Mouse (Mus musculus): ENCODE measurements around the gene Dvl3.
"Not testable (repeated sequence)": the region's sequence is repeated elsewhere in the genome, so short reads cannot be mapped to it uniquely, and the experiment has no call there.

Dvl3 gene

DNA sequence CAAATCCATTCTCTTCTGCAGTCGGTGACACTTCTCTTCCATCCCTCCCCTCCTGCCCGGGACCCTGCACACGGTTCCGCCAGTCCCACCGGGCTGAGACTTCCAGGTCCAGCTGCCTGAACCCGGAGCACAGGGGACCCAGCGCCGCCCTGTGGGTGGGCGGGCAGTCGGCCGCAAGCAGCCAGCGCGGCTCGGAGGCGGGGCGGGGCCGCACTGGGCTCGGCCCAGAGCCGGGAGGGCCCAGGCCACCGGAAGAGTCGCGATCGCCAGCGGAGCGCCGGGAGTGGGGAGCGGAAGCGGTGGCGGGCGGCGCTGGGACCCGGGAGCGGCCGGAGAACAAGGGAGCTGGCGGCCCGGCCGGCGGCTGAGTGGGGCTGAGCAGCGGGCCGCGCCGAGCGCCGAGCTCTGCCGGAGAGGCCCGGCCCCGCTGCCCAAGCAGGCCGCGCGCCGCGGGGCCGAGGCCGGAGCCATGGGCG lies at the start of gene Dvl3:
Gene Dvl3, plus strand, starts transcription at position 257 of the 476 bp plus-strand sequence.
- DNase-seq (ENCODE audit: low spot score) = peak; percentile 93

GRCm38 (mm10) chr16:20470981-20471380 lies 45.8 kb upstream of the Dvl3 start:
- DNase-seq (ENCODE audit: low spot score) = no peak

GRCm38 (mm10) chr16:20471686-20472085 lies 45.1 kb upstream of the Dvl3 start:
- no peak for DNase-seq (ENCODE audit: low spot score)

GRCm38 (mm10) chr16:20473748-20474147 lies 43.0 kb upstream of the Dvl3 start:
- DNase-seq (ENCODE audit: low spot score) = no peak

- no peak for DNase-seq (ENCODE audit: low spot score)
Observed at GRCm38 (mm10) chr16:20474211-20474610, 42.6 kb upstream of the Dvl3 start.

- no peak for DNase-seq (ENCODE audit: low spot score)
Observed at GRCm38 (mm10) chr16:20474786-20475185, 42.0 kb upstream of the Dvl3 start.

DNA sequence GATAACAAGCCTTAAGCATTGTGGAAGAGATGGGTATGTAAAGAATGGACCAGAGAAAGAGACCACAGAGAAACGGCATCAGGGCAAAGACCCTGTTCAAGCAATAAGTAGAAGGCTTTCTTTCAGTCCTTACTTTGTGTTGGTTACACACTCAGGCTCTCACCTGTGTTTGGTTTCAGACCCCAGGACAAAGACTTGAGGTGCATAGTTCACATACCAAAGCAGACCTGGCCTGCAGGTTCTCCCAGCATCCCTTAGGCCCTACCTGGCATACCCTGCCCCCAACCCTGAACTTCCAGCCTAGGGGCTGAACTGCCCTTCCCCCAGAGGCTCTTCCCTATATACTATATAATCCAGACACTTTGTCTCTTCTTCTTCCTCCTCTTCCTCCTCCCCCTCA lies 41.4 kb upstream of the Dvl3 start:
- peak; percentile 20 for DNase-seq (ENCODE audit: low spot score)

DNA sequence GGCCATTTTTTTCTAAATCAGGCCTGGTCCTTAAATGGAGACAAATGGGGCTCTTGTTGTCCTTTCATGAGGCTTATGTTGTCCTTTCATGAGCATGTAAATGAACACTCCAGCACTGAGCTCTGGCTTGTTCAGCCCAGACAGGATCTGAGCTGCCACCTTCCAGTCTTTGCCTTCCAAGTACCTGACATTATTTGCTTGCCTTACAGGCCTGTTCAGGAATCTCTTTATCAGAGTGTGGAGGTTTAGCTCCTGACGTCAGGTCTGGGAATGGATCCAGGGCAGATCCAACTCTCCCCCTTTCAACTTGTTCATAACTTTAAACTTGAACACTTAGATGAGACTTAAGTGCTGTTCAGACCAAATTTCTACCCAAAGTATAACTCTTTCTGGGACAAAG lies 39.9 kb upstream of the Dvl3 start:
- peak; percentile 82 for DNase-seq (ENCODE audit: low spot score)

DNA sequence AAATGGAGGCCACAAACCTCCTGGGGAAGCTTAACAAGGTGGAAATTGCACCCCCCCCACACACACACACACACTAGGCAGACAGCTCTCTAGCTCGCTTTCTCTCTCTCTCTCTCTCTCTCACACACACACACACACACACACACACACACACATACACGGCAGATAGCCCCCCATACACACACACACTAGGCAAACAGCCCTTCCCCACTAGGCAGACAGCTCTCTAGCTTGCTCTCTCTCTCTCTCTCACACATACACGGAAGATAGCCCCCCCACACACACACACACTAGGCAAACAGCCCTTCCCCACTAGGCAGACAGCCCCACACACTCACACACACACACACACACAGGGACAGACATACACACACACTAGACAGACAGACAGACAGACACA lies 39.5 kb upstream of the Dvl3 start:
- DNase-seq (ENCODE audit: low spot score) = no peak

DNA sequence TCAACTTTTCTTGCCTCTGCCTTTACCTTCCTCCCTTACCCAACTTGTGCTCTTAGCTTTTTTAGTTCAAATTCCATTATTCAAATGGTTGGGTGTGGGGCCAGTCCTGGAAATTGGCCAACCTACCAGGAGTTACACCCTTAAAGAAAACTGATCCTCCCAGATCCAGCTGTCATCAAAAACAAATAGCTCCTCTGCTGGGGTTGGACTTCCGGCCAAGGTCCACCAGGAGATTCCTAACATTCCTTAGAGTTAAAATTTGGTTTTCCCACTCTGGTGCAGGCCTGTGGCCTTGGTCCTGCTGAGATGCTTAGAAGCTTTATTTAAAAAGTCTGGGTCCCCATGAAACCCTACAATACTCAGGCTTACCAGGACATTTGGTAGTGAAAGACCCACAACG lies 38.3 kb upstream of the Dvl3 start:
- no peak for DNase-seq (ENCODE audit: low spot score)

DNA sequence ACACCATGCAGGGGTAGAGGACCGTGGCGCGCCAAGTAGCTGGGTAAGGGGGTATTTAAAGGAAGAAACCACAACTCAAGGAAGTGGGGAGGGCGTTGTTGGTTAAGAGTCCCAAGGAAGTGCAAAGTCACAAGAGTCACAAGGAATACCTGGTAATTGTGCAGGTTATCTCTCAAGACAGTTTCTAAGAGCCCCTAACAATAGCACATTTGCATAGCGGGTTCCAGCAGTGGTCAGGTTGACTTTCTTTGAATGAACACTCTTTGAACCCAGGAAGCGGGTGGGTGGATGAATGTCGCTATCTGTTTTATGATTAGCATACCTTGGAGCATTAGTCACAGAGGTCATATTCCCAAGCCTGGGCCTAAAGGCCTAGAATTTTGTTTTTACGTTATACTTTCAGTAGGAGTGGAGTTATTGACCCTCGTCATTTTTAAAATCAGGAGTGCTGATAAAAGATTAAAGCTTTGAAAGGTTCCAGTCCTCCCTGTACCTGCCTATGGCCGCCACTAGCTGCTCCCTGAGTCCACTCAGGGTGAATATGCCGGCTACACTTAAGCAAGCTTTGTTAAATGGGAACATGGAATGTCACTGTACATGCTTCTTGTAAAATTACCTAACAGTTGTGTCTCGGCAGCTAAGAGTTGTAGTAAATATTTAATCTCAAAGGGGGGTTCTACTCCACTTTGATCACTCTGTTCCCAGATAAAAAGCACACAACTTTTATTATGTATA lies 37.6 kb upstream of the Dvl3 start:
- peak; percentile 18 for DNase-seq (ENCODE audit: low spot score)

DNA sequence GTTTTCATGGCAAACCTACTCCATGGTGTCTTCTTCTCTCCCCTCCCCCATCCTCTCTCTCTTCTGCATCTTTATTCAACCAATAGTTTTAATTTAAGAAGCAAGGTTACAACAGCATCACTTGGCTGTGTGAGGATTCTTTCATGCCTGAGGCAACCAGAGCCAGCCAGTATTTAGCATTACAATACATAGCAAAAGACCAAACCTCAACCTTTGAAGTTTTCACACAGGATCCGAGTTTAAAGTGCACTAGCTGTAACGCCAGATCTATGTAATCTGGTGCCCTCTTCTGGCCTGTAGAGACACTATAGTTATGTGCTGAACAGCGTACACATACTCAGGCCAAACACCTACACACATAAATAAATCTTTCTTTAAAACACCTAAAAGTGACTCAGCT lies 36.7 kb upstream of the Dvl3 start:
- peak; percentile 39 for DNase-seq (ENCODE audit: low spot score)

DNA sequence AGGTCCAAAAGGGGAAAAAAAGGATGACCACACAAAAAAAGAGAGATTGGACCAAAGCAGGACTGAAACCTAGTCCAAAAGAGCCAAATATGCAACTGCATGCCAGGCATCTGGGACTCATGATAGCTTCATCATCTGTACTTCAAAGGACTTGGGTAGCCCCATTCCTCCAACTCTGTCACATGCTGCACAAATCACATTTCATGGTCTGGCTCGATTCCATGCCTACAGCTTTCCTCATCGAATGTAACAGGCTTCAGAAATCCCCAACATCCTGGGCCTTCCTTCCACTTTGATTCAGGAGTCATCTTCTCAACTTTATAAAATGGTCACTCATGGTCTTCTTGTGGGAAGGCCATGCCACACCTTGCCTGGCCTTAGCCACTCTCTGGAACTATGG lies 35.0 kb upstream of the Dvl3 start:
- no peak for DNase-seq (ENCODE audit: low spot score)

DNA sequence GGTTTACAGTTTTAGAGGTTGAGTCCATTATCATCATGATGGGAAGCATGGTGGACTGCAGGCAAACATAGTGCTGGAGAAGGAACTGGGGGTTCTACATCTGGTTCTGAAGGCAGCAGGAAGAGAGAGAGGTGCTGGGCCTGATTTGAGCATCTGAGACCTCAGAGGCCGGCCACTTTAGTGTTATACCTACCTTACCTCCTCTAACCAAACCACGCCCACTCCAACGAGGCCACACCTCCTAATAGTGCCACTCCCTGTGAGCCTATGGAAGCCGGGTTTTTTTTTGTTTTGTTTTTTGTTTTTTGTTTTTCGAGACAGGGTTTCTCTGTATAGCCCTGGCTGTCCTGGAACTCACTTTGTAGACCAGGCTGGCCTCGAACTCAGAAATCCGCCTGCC lies 33.1 kb upstream of the Dvl3 start:
- not testable (repeated sequence) for DNase-seq (ENCODE audit: low spot score)

DNA sequence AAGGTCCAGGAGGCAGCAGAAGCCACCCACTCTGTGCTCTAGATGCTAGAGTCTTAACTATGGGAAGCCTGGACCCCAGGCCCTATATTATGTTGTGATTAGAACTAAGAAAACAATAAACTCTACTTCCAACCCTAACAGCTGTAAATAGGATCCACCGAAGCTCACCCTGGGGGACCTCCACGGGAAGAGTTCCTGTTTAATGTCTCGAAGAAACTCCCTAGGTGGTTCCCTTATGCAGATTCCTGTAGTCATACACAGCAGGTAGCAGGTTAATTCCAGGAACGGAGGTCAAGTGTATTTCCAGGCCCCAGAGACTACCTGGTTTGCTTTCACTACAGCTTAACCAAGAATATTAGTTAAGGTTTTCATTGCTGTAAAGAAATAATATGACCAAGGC lies 31.7 kb upstream of the Dvl3 start:
- DNase-seq (ENCODE audit: low spot score) = no peak

- DNase-seq (ENCODE audit: low spot score) = no peak
Observed at GRCm38 (mm10) chr16:20486048-20486447, 30.7 kb upstream of the Dvl3 start.

GRCm38 (mm10) chr16:20488151-20488550 lies 28.6 kb upstream of the Dvl3 start:
- DNase-seq (ENCODE audit: low spot score) = no peak

- DNase-seq (ENCODE audit: low spot score) = not testable (repeated sequence)
Observed at GRCm38 (mm10) chr16:20488751-20489150, 28.0 kb upstream of the Dvl3 start.

DNA sequence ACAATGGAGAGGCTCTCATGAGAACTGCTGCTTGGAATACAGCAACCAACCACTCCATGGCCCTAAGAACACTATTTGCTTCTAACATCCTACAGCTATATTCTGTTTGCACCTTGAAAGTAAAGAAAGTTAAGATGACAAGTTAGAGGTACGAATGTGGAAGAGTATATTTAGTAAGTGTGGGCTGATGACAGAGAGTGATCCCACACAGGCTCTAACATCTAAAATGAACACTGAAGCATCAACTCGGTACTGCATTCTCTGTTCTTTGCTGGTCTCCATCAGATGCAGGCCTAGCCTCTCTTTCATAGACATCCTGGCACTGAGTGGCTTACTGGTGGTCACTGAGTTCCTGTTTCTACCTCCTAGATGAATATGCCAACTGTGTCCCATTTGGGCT lies 27.5 kb upstream of the Dvl3 start:
- no peak for DNase-seq (ENCODE audit: low spot score)

- no peak for DNase-seq (ENCODE audit: low spot score)
Observed at GRCm38 (mm10) chr16:20490581-20490980, 26.2 kb upstream of the Dvl3 start.

GRCm38 (mm10) chr16:20491301-20491700 lies 25.5 kb upstream of the Dvl3 start:
- DNase-seq (ENCODE audit: low spot score) = no peak

- no peak for DNase-seq (ENCODE audit: low spot score)
Observed at GRCm38 (mm10) chr16:20493452-20493851, 23.3 kb upstream of the Dvl3 start.

DNA sequence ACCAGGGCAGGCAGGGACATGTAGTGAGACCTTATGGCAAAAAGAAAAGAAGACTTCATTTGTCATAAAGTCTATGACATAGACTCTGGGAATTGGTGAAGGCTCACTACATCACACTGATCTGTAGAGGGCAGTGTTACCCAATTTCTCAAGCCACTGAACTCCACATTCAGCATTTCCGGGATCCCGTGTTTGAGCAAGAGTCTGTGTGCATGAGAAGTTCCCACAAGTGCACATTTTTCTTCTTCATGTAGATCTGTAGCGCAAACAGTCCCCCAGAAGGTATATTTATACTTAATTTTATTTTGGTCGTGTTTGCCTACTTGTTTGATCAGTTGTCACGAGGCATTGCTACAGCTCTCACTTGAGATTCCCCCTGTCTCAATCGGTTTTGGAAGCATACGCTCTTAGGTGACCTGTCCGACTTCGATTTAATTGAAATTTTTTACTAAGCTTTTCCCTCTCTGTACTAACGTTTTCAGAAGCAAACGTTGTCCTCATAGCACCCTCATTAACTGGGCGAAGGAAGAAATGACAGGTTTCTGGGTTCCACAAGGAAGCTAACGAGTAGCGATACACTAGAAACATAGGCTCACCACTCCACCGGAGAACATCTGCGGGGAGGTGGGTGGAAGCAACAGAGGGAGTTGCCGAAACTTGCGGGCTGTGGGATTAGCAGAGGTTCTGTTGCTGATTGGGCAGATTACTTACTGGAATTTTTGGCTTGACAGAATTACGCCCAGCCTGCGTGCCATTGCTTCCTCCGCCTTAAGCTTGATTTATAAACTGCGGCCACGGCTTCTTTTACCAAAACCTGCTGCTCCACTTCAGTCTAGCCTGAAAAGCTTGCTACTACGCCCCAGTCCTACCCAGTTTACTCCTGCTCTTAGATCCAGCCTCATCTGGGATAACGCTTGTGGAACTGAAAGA lies 19.8 kb upstream of the Dvl3 start:
- DNase-seq (ENCODE audit: low spot score) = peak; percentile 83
